Mouse (Mus musculus) G1E (cell line): ENCODE measurements at regions not wholly inside any gene's neighbourhood (a gene's known extent, or its start where the extent isn't known, plus 50 kb on each side); places are given as distances from the start of the nearest gene placed in this dataset.

ENCODE experiments used
- ATAC-seq: 2 replicates; pipeline ENCODE4 v1.8.0; 2016; ENCODE audit warnings: mild to moderate bottlenecking; ENCODE audit not compliant: insufficient number of reproducible peaks, poor library complexity, low FRiP score, severe bottlenecking; ENCODE audit errors: extremely low read depth
- DNase-seq: peaks from one replicate; pipeline ENCODE4 v3.0.0; 2012; ENCODE audit warnings: low spot score
- H3K27me3 ChIP-seq: 2 replicates; pipeline ENCODE4 v1.6.1; 2012; ENCODE audit warnings: mild to moderate bottlenecking, low read length, inconsistent platforms; ENCODE audit not compliant: insufficient read depth
- H3K36me3 ChIP-seq: replicated peaks from 2 replicates; pipeline ENCODE3; 2012; ENCODE audit warnings: mild to moderate bottlenecking, inconsistent platforms
- H3K4me1 ChIP-seq: 2 replicates; pipeline ENCODE4 v1.6.1; 2012; ENCODE audit warnings: low read depth, low read length, inconsistent platforms, mixed read lengths; ENCODE audit not compliant: insufficient read depth
- H3K4me3 ChIP-seq: 2 replicates; pipeline ENCODE4 v1.5.1; 2012; ENCODE audit warnings: low read depth, mild to moderate bottlenecking, inconsistent platforms, low read length, moderate library complexity, mixed read lengths
- H3K9me3 ChIP-seq: replicated peaks from 2 replicates; pipeline ENCODE4 v1.6.1; 2012; ENCODE audit warnings: inconsistent platforms
- CTCF ChIP-seq: IDR thresholded peaks from 2 replicates; pipeline ENCODE4 v1.5.1; 2012; ENCODE audit warnings: low read depth, low read length, inconsistent platforms, mixed read lengths
- GATA1 ChIP-seq: IDR thresholded peaks from 2 replicates; pipeline ENCODE4 v1.6.1; 2012; ENCODE audit warnings: borderline replicate concordance, low read length, inconsistent platforms, mixed read lengths
- GATA2 ChIP-seq: IDR thresholded peaks from 2 replicates; pipeline ENCODE4 v1.6.1; 2012; ENCODE audit warnings: low read depth, low read length, inconsistent platforms, borderline replicate concordance
- POLR2AphosphoS5 ChIP-seq: IDR thresholded peaks from 2 replicates; pipeline ENCODE4 v1.6.1; 2012; ENCODE audit warnings: low read depth, low read length, inconsistent platforms; ENCODE audit not compliant: insufficient replicate concordance
- TAL1 ChIP-seq: conservative IDR thresholded peaks from 2 replicates; pipeline ENCODE4 v1.6.1; 2012; ENCODE audit warnings: low read depth, low read length, inconsistent platforms, mixed read lengths

- Histone ChIP-seq H3K4me3 (no peak overlapping the region), H3K4me1 (no peaks in the 10 kb centered on the region), H3K27me3 (no peaks in the 10 kb centered on the region; the same call in 1 of the 2 replicates), H3K9me3 (no peaks in the 10 kb centered on the region), H3K36me3 (no peaks in the 10 kb centered on the region)
- TF ChIP-seq GATA2 (no peak), GATA1 (no peak), POLR2AphosphoS5 (no peak), CTCF (no peak), TAL1 (no peak)
- DNase-seq (no peak), ATAC-seq (no peak)
These were observed 228.3 kb downstream of the Ktn1 start for GRCm38 (mm10) chr14:47876585-47876984.

GRCm38 (mm10) chr14:47877167-47877566, 228.9 kb downstream of the Ktn1 start:
- no peak for TF ChIP-seq GATA2
- no peak for TF ChIP-seq POLR2AphosphoS5
- TF ChIP-seq TAL1: no peak
- no peaks in the 10 kb centered on the region for H3K9me3 ChIP-seq
- DNase-seq (no peak), ATAC-seq (no peak)
- H3K27me3 ChIP-seq: no peaks in the 10 kb centered on the region; the same call in 1 of the 2 replicates
- H3K36me3 ChIP-seq: no peaks in the 10 kb centered on the region
- no peak overlapping the region for H3K4me3 ChIP-seq
- H3K4me1 ChIP-seq: no peaks in the 10 kb centered on the region

GRCm38 (mm10) chr14:47877771-47878443, 229.7 kb downstream of the Ktn1 start:
- ATAC-seq: no peak
- TF ChIP-seq CTCF (no peak), GATA2 (no peak), GATA1 (no peak), POLR2AphosphoS5 (no peak), TAL1 (no peak)
- Histone ChIP-seq H3K4me1 (no peaks in the 10 kb centered on the region), H3K36me3 (no peaks in the 10 kb centered on the region), H3K27me3 (no peaks in the 10 kb centered on the region; the same call in 1 of the 2 replicates), H3K9me3 (no peaks in the 10 kb centered on the region), H3K4me3 (no peak overlapping the region)
- DNase-seq: no peak

GRCm38 (mm10) chr14:47885326-47885725, 235.3 kb upstream of the Peli2 start:
- no peaks in the 10 kb centered on the region for H3K4me1 ChIP-seq
- TF ChIP-seq TAL1: no peak
- TF ChIP-seq GATA2: no peak
- TF ChIP-seq GATA1: no peak
- TF ChIP-seq POLR2AphosphoS5: no peak
- TF ChIP-seq CTCF: no peak
- no peak overlapping the region for H3K4me3 ChIP-seq
- no peaks in the 10 kb centered on the region for H3K9me3 ChIP-seq
- no peaks in the 10 kb centered on the region for H3K36me3 ChIP-seq
- ATAC-seq (no peak), DNase-seq (no peak)
- H3K27me3 ChIP-seq: 0 out of 2 replicates have a peak, but pooled peaks cover 3% of the 10 kb centered on the region

- DNase-seq (no peak), ATAC-seq (no peak)
- no peaks in the 10 kb centered on the region for H3K36me3 ChIP-seq
- no peaks in the 10 kb centered on the region for H3K27me3 ChIP-seq
- no peak overlapping the region for H3K4me3 ChIP-seq
- TF ChIP-seq GATA1 (no peak), GATA2 (no peak), CTCF (no peak), TAL1 (no peak), POLR2AphosphoS5 (no peak)
- no peaks in the 10 kb centered on the region for H3K9me3 ChIP-seq
- H3K4me1 ChIP-seq: no peaks in the 10 kb centered on the region
These were observed 230.1 kb upstream of the Peli2 start for GRCm38 (mm10) chr14:47890251-47891198.

- H3K9me3 ChIP-seq: no peaks in the 10 kb centered on the region
- TF ChIP-seq GATA1 (no peak), CTCF (no peak), TAL1 (no peak)
- H3K4me1 ChIP-seq: no peaks in the 10 kb centered on the region
- no peak overlapping the region for H3K4me3 ChIP-seq
- no peaks in the 10 kb centered on the region for H3K27me3 ChIP-seq
- no peak for ATAC-seq
- H3K36me3 ChIP-seq: no peaks in the 10 kb centered on the region
- no peak for DNase-seq
These were observed 224.0 kb upstream of the Peli2 start for GRCm38 (mm10) chr14:47896581-47896980.
